Mouse (Mus musculus): ENCODE data around the gene Ubac2.

GRCm38 (mm10) chr14:121904754-121905153, 26.3 kb downstream of the Ubac2 start:
- TF ChIP-seq GATA1 (IDR thresholded peaks at IDR 0.05; ENCODE audit: borderline replicate concordance, low read length) (no peak), FLI1 (IDR thresholded peaks at IDR 0.05; ENCODE audit: low read length) (no peak)

All from megakaryocyte, embryonic 14.5 days (primary cell).